Mouse (Mus musculus) CH12.LX (cell line): ENCODE results near the gene Fgfr2.

Source experiments
- CHD2 ChIP-seq: IDR thresholded peaks from 2 replicates; pipeline ENCODE4 v1.6.1; 2011; ENCODE audit warnings: low read length, improper control_type of control experiment
- CTCF ChIP-seq, 2 experiments: IDR thresholded peaks in 1 of 2; conservative IDR thresholded peaks in 1 of 2; 2 replicates each; pipeline ENCODE4 v1.5.1; 2011 to 2012; ENCODE audit warnings: low read depth in 2 of 2, low read length in 2 of 2, improper control_type of control experiment in 1 of 2, inconsistent platforms in 1 of 2, mild to moderate bottlenecking in 1 of 2, moderate library complexity in 1 of 2
- EP300 ChIP-seq: IDR thresholded peaks from 2 replicates; pipeline ENCODE4 v1.6.1; 2011; ENCODE audit warnings: low read length, improper control_type of control experiment
- KAT2A ChIP-seq: IDR thresholded peaks from 2 replicates; pipeline ENCODE4 v1.6.1; 2012; ENCODE audit warnings: low read length, improper control_type of control experiment, inconsistent platforms; ENCODE audit not compliant: insufficient replicate concordance
- MAZ ChIP-seq: IDR thresholded peaks from 2 replicates; pipeline ENCODE4 v1.6.1; 2012; ENCODE audit warnings: low read depth, mild to moderate bottlenecking, inconsistent platforms, low read length, improper control_type of control experiment, moderate library complexity
- POLR2A ChIP-seq: IDR thresholded peaks from 2 replicates; pipeline ENCODE4 v1.6.1; 2011; ENCODE audit warnings: low read depth, mild to moderate bottlenecking, improper control_type of control experiment, low read length
- UBTF ChIP-seq: IDR thresholded peaks from 2 replicates; pipeline ENCODE4 v1.6.1; 2012; ENCODE audit warnings: low read depth, mild to moderate bottlenecking, inconsistent platforms, low read length, improper control_type of control experiment, moderate library complexity
- USF2 ChIP-seq: conservative IDR thresholded peaks from 2 replicates; pipeline ENCODE4 v1.6.1; 2011; ENCODE audit warnings: low read depth, low read length, improper control_type of control experiment
- ZMIZ1 ChIP-seq: IDR thresholded peaks from 2 replicates; pipeline ENCODE4 v1.6.1; 2012; ENCODE audit warnings: low read depth, mild to moderate bottlenecking, inconsistent platforms, low read length, improper control_type of control experiment

DNA sequence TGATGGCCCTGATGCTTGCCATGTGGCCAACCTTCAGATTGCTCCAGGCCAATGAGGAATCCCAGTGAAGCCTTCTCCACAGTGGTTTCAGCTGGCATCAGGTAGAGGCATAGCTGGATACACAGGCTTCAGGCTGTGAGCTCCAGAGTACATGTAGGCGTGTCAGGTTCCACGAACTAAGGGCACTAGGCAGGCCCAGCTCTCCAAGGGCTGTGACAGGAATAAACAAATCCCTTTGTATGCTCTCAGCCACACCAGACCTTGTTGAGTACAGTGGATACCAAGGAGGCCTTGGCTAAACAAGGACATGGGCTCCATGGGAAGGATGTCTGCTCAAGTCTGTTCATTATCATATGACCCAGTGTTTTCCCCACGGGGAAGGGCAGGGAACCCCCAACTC lies 421.7 kb downstream of the Fgfr2 start:
- TF ChIP-seq EP300 (no peak), CTCF (conservative IDR thresholded peaks at IDR 0.05 in 1 of 2, IDR thresholded peaks at IDR 0.05 in 1 of 2; ENCODE audit: low read depth in 2 of 2, low read length in 2 of 2) (no peak), ZMIZ1 (no peak), UBTF (no peak), KAT2A (no peak), MAZ (no peak), POLR2A (no peak), CHD2 (no peak), USF2 (no peak)
